Mouse (Mus musculus): Measurements from ENCODE around the gene 9130230L23Rik. TPM values are rescaled to one million over a fixed set of nuclear protein-coding genes. Genes with fewer than 3 reads are reported as not detected.

9130230L23Rik gene
- total and polyA plus RNA-seq, 3 experiments = 0.22 TPM; not detected in 2

GRCm38 (mm10) chr5:65959893-65960596 is 44.0 kb downstream of the 9130230L23Rik start (continued):
- TF ChIP-seq ZKSCAN1 (IDR thresholded peaks at IDR 0.05; ENCODE audit: low read depth, low read length) (no peak), GABPA (IDR thresholded peaks at IDR 0.05; ENCODE audit: low read depth, low read length) (no peak), MEF2A (IDR thresholded peaks at IDR 0.05; ENCODE audit: extremely low read depth, insufficient replicate concordance, low read depth, low read length, poor library complexity, severe bottlenecking) (0 out of 2 replicates have a peak, but pooled peaks have one; percentile 15), RAD21 (IDR thresholded peaks at IDR 0.05; ENCODE audit: low read depth, low read length) (no peak; the same call in 1 of the 2 replicates), POLR2AphosphoS5 (IDR thresholded peaks at IDR 0.05; ENCODE audit: borderline replicate concordance, low read depth, low read length) (no peak), TCF12 (IDR thresholded peaks at IDR 0.05; ENCODE audit: low read depth, low read length) (peak; percentile 94), UBTF (IDR thresholded peaks at IDR 0.05; ENCODE audit: borderline replicate concordance, insufficient read depth, low read depth, low read length) (no peak), E2F4 (IDR thresholded peaks at IDR 0.05; ENCODE audit: borderline replicate concordance, low read depth, low read length) (no peak), KAT2A (conservative IDR thresholded peaks at IDR 0.05; ENCODE audit: low read depth, low read length) (no peak)

GRCm38 (mm10) chr5:65958597-65958996 is 45.5 kb downstream of the 9130230L23Rik start:
- Histone ChIP-seq H3K79me2 (ENCODE audit: control insufficient read depth, insufficient read depth, low read length, poor library complexity) (no peaks in the 10 kb centered on the region; the same call in 1 of the 2 replicates), H3K36me3 (ENCODE audit: control insufficient read depth in 1 of 2, insufficient read depth in 2 of 2, low read length in 2 of 2) (peaks cover 0 to 17% of the 10 kb centered on the region in 2 experiments; a peak in 2 of 4 replicates), H3K9ac (ENCODE audit: control insufficient read depth, low read depth, low read length, poor library complexity, severe bottlenecking) (no peak overlapping the region), H3K9me3 (replicated peaks; ENCODE audit: insufficient read depth, low read length) (no peaks in the 10 kb centered on the region), H3K27ac (ENCODE audit: control insufficient read depth, low read depth, low read length) (no peak overlapping the region), H3K4me3 (ENCODE audit: control insufficient read depth in 1 of 2, insufficient read depth in 1 of 2, low read depth in 2 of 2, low read length in 2 of 2) (0 out of 4 replicates have a peak overlapping the region, but pooled peaks of 1 of the 2 experiments have one; percentile 13), H3K27me3 (ENCODE audit: control insufficient read depth in 1 of 2, insufficient read depth in 2 of 2, low read length in 2 of 2) (no peaks in the 10 kb centered on the region), H3K4me1 (ENCODE audit: control insufficient read depth in 1 of 2, insufficient read depth in 2 of 2, low read length in 2 of 2) (peaks cover 0 to 25% of the 10 kb centered on the region in 2 experiments)
- peak; percentile 90 for DNase-seq (ENCODE audit: low read depth, low spot score)
- TF ChIP-seq MEF2A (IDR thresholded peaks at IDR 0.05; ENCODE audit: extremely low read depth, insufficient replicate concordance, low read depth, low read length, poor library complexity, severe bottlenecking) (no peak), CTCF (IDR thresholded peaks at IDR 0.05 in 2 of 3, conservative IDR thresholded peaks at IDR 0.05 in 1 of 3; ENCODE audit: control insufficient read depth in 1 of 3, insufficient read depth in 1 of 3, low read depth in 2 of 3, low read length in 3 of 3, poor library complexity in 1 of 3, severe bottlenecking in 1 of 3) (peak; percentile 81 to 84 (median 83)), NRF1 (IDR thresholded peaks at IDR 0.05; ENCODE audit: insufficient read depth, low read depth, low read length, poor library complexity, severe bottlenecking) (no peak), EP300 (IDR thresholded peaks at IDR 0.05; ENCODE audit: low read depth in 1 of 2, low read length in 2 of 2) (no peak), POLR2AphosphoS2 (IDR thresholded peaks at IDR 0.05; ENCODE audit: low read length) (no peak), CHD1 (IDR thresholded peaks at IDR 0.05; ENCODE audit: low read depth, low read length) (no peak), ZNF384 (IDR thresholded peaks at IDR 0.05; ENCODE audit: low read depth, low read length) (no peak), ZKSCAN1 (IDR thresholded peaks at IDR 0.05; ENCODE audit: low read depth, low read length) (no peak), ZC3H11A (IDR thresholded peaks at IDR 0.05; ENCODE audit: low read depth, low read length) (peak; percentile 73), MAZ (IDR thresholded peaks at IDR 0.05; ENCODE audit: low read depth, low read length) (no peak), KAT2A (conservative IDR thresholded peaks at IDR 0.05; ENCODE audit: low read depth, low read length) (no peak), MYB (IDR thresholded peaks at IDR 0.05; ENCODE audit: low read depth, low read length) (no peak), MYC (IDR thresholded peaks at IDR 0.05; ENCODE audit: low read depth, low read length) (no peak), TBP (IDR thresholded peaks at IDR 0.05; ENCODE audit: low read depth, low read length) (no peak), CHD2 (IDR thresholded peaks at IDR 0.05; ENCODE audit: low read length) (no peak), USF2 (IDR thresholded peaks at IDR 0.05; ENCODE audit: borderline replicate concordance in 1 of 2, insufficient read depth in 1 of 2, low read depth in 1 of 2, low read length in 2 of 2) (no peak), RAD21 (IDR thresholded peaks at IDR 0.05; ENCODE audit: low read depth, low read length) (peak; percentile 84), ELF1 (IDR thresholded peaks at IDR 0.05; ENCODE audit: low read depth, low read length) (no peak), POLR2AphosphoS5 (IDR thresholded peaks at IDR 0.05; ENCODE audit: borderline replicate concordance, low read depth, low read length) (no peak), BHLHE40 (IDR thresholded peaks at IDR 0.05; ENCODE audit: borderline replicate concordance, low read depth, low read length) (no peak), NELFE (IDR thresholded peaks at IDR 0.05; ENCODE audit: low read depth, low read length) (no peak), UBTF (IDR thresholded peaks at IDR 0.05; ENCODE audit: borderline replicate concordance, insufficient read depth, low read depth, low read length) (no peak), E2F4 (IDR thresholded peaks at IDR 0.05; ENCODE audit: borderline replicate concordance, low read depth, low read length) (no peak), HCFC1 (IDR thresholded peaks at IDR 0.05; ENCODE audit: low read depth, low read length) (no peak), TAL1 (IDR thresholded peaks at IDR 0.05; ENCODE audit: low read length) (no peak), GABPA (IDR thresholded peaks at IDR 0.05; ENCODE audit: low read depth, low read length) (no peak), MXI1 (IDR thresholded peaks at IDR 0.05; ENCODE audit: low read depth, low read length) (no peak), MAFK (IDR thresholded peaks at IDR 0.05; ENCODE audit: borderline replicate concordance, low read depth, low read length) (no peak), ZMIZ1 (IDR thresholded peaks at IDR 0.05; ENCODE audit: low read depth, low read length) (no peak), MAX (IDR thresholded peaks at IDR 0.05; ENCODE audit: low read length) (no peak)

Measured in MEL (cell line).